Mouse (Mus musculus): ENCODE data around the gene Hapln3. TPM values are rescaled to one million over a fixed set of nuclear protein-coding genes. Genes with fewer than 3 reads are reported as not detected.
A peak's percentile ranks its signal among the peaks of the same experiment; 100 is the strongest.

The Hapln3 gene
- total RNA-seq (2021), result 1 to 10 TPM; 1.0 to 2.0 TPM
- long read RNA-seq, experiment 1, result 0 reads
- long read RNA-seq, experiment 2, partial matches to known transcripts, result 0 of 1 reads
- long read RNA-seq, experiment 2, other reads (novel, unspliced or antisense), result 0 of 1 reads

DNA sequence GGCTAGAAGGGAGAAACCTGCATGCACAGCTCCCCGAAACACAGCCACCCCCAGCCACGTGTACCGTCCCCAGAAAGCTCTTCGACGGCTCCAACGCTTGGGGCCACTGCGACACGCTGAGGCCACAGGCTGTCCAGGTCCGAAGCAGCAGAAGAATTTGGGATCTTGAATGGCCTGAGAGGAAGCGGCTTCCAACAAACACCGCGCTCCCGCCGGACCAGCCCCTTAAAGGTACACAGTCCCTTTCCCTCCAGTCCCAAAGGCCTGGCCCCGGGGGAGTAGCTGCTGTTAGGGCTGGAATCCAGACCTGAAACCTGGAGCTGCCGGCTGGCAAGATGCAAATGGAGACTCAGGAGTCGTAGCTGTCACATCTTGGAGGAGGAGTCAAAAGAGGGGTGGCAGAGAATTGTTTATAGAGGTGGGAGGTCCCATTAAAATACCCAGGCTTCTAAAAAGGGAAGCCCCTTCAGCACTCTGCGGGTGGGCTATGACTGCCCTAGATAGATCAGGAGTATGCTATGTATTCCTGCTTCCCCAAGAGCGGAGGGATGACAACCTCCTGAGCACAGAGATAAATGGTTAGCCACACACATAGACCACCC is at the start of gene Hapln3:
Gene Hapln3 (minus strand): TSS at position 176 of the 602 bp plus-strand sequence.
- DNase-seq, result peak; percentile 43 to 63

DNA sequence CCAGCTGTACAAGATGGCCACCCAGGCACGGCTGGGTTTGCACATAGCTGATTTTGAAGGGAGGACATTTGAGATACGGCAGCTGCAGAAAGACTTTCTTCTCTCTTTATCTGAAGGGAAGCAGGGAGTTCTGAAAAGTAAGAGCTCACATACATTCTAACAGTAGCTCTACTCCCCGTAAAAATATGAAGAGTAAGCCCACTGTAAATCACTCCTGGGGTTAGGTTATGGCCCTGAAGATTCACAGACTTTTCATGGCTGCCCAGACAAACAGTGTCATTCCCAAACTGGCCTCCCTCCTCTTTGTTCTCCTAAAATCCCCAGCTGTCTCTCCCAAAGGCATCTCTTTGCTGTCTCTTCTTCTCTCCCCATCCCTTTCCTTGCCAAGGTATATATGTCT is 43.0 kb upstream of the Hapln3 start:
- no peak for DNase-seq

- no peak for DNase-seq
Measured at GRCm38 (mm10) chr7:79171782-79172181, 41.0 kb upstream of the Hapln3 start.

GRCm38 (mm10) chr7:79167006-79167562 is 36.3 kb upstream of the Hapln3 start:
- no peak for DNase-seq

DNA sequence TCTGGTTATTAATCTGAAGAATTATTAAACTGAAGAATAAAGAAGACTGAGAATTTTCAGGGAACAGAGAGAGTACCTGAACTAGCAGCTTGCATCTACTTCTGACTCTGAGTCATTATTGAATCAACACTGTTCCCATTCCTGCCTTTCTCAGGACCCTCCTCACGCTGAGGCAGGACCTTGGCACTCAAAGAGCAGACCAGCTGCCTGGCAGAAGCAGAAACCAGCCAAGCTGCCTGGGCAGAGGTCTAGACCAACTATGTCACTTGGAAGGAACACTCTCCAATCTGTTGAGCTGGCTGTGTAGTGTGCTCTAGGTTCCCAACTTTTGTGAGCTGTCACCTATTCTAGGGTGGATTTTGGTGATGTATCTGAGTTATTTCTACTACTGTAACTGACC is 28.6 kb upstream of the Hapln3 start:
- no peak for DNase-seq

GRCm38 (mm10) chr7:79149522-79149921 is 18.7 kb upstream of the Hapln3 start:
- DNase-seq, result no peak

- DNase-seq, result peak; percentile 93 to 95
Measured at GRCm38 (mm10) chr7:79148711-79149266, 18.0 kb upstream of the Hapln3 start, which contains the start of gene Mfge8. Gene Mfge8, minus strand, starts transcription at chr7:79149060.

GRCm38 (mm10) chr7:79147931-79148653 is 17.3 kb upstream of the Hapln3 start:
- DNase-seq, result peak; percentile 22 to 29

DNA sequence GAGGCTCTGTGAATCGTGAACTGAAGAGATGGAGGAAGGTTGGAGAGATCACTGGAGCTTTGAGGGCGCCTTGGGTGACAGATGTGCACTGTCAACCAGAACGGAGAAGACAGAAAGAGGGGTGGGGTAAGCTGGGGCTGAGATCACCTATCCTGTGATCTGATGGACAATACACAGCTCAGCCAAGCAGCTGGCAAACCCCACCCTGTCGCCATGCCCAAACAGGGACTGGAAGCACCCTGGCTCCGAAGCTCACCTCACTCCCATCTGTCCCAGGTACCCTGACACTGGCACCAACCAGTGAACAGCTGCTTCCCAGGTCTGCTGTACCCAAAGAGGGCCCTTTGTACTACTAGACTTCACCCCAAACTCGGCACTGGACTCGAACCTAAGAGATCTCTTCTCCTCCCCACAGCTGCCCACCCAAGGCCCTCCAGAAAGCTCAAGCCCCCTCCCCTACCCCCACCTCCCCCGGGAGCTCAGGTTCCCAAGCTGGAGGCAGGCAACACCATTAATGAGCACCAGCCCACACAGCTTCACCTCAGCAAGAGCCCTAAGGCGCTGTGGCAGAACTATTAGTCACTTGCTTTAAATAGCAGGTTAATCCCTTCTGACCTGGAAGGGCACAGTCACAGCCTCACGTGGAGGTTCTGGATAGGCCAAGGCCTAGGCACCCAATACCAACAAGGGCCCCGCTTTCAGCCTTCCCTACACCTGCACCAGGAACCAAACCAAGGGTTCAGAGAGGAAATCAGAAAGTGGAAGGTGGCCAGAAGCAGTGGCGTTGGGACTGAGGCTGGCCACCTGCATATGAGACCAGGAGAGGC is 16.4 kb upstream of the Hapln3 start:
- peak in 1 of 2 experiments; percentile 27 for DNase-seq

GRCm38 (mm10) chr7:79140897-79141296 is 10.1 kb upstream of the Hapln3 start:
- peak; percentile 85 to 88 for DNase-seq

DNA sequence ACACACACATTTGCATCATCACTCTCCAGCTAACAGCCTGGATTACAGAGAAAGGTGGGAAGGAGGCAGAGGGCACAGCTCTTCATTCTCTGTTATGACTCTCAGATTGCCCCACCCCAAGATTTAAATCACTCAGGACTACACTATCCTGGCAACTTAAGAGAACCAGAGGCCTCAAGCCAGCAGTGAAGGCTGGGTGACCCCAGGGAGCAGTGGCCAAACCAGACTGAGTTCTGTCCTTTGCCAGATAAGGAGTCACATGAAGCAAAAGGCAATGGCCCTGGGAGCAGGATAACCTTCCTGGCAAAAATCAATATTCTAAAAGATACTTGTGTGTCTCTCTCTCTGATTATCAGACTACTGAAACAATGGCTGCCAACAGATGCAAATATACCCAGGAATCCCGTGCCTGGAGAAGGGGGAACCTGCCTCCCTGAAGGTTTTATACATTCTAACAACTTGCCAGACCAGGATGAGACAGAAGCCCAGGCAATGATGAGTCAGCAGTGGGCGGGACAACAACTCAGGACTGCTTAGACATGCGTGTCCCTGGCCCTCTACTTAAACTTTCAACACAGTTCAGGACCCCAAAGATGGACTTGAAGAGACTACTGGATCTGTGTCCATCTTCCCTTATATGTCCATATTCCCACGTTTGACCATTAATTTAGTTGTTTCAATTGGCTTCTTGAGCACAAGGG is 9.2 kb upstream of the Hapln3 start:
- peak; percentile 52 to 55 for DNase-seq

DNA sequence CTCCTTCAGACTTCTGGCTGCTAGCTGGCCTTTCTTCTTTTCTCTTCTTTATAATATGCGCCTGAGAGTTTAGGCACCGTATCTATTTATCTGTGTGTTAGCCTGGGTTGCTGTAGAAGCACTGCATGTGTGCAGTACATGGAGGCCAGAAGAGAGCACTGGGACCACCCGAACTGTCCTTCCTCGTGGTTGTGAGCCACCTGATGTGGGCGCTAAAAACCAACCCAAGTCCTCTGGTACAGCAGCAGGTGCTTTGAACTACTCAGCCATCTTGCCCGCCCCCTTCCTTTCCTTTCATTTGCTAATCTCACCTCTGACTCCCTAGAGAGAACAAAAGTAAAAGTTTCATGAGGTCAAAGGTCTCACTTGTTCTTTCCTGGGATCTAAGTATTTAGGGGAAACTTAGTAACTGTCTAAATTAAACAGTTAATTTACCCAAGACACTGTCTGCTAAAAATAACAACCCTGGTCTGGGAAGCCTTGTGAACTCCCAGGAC is 8.6 kb upstream of the Hapln3 start:
- no peak for DNase-seq

DNA sequence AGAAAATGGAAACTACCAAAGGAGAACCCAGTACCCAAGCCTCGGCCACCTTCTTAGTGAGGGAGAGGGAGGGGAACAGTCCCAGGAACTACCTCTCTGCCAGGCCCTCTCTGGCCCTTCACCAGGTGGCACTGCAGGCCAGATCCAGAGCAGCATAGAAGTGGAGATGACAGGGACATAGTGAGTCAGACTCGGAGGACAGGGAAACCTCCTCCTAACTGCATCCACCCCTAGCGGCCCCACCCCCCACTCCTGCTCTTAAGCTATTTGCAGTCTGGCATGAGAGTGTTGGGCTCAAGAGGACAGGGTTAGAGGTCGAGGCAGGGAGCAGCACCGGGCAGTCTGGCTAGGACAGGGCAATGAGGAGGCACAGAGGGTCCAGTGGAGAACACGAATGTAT is 2.6 kb upstream of the Hapln3 start:
- no peak for DNase-seq

DNA sequence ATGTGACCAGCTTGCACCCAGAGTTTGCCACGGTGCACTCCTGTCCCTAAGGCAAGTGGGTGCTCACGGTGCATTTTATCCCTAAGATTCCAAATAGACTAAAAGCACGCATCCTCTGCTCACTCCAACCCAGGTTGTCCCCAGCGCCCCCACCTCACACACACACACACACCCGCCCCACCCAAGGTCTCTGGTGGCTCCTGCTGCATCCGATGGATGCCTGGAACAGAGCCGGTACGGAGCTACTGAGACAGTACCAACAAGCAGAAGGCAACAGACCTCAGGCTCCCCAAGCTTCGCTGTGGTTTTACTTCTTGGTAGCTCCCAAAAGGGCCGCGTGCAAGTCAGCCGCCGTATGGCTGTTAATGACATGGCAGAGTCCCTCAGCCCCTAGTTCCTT is 433 bp downstream of the Hapln3 start:
- DNase-seq, result no peak

GRCm38 (mm10) chr7:79129883-79130282 is 935 bp downstream of the Hapln3 start:
- DNase-seq, result no peak

- DNase-seq, result no peak
Measured at GRCm38 (mm10) chr7:79123465-79123864, 7.4 kb downstream of the Hapln3 start.

GRCm38 (mm10) chr7:79113848-79114247 is 17.0 kb downstream of the Hapln3 start:
- no peak for DNase-seq

DNA sequence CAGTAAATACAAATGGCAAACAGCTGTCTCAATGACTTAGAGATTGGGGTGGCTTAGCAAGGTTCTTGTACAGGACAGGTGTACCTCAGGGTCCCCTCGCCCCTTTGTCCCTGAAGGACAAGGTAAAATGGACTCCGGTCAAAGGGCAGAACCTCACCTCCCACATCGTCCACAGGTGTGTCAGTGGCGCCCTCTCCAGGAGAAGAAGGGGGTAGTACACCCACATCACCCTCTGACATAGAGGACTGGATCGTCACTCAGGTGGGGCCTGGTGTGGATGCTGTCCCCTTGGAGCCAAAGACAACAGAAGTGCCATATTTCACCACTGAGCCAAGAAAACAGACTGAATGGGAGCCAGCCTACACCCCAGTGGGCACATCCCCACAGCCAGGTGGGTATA is 34.3 kb downstream of the Hapln3 start:
- DNase-seq, result no peak

DNA sequence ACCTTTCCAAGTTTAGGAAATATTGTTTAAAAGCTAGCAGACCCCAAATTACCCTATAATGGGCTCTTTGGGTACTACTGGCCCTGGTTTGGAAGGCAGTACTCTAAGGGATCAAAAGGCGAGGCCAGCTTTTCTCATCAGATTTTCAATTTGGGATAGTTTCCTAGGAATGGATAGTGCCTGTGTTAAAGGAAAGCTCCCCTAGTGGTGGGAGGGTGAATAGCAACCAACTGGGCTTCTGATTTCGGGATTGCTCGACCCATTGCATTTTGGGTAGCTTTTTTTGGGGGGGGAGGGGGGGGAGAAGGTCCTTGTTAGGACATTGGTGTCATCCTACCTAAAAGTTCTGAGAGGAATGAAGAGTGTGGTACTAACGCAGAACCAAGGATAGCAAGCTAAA is 41.7 kb downstream of the Hapln3 start:
- peak; percentile 10 to 25 for DNase-seq

GRCm38 (mm10) chr7:79080572-79081399 is 50.0 kb downstream of the Hapln3 start:
- peak; percentile 76 to 78 for DNase-seq

All from adrenal gland, postnatal 36 days (tissue).